Mouse (Mus musculus): ENCODE measurements around the gene Pip5k1b.

- no peak for TF ChIP-seq TCF3 (IDR thresholded peaks at IDR 0.05; ENCODE audit: insufficient read length, low read depth)
- no peak for TF ChIP-seq POLR2A (IDR thresholded peaks at IDR 0.05; ENCODE audit: insufficient read length, low read depth)
- TF ChIP-seq TCF12 (IDR thresholded peaks at IDR 0.05; ENCODE audit: insufficient read depth, poor library complexity, severe bottlenecking): no peak
- TF ChIP-seq MAX (IDR thresholded peaks at IDR 0.05; ENCODE audit: low read depth): no peak
- TF ChIP-seq MYOD1 (IDR thresholded peaks at IDR 0.05; ENCODE audit: control insufficient read depth in 1 of 3, insufficient read length in 2 of 3, low read depth in 2 of 3): no peak
- no peak for TF ChIP-seq MYOG (IDR thresholded peaks at IDR 0.05; ENCODE audit: control insufficient read depth in 1 of 3, insufficient read depth in 1 of 3, insufficient read length in 2 of 3, low read depth in 2 of 3)
- TF ChIP-seq USF1 (IDR thresholded peaks at IDR 0.05; ENCODE audit: low read depth): no peak
Measured at GRCm38 (mm10) chr19:24336370-24337076, 219.1 kb downstream of the Pip5k1b start.

Data from myocyte (in vitro differentiated cells).